In genomic region chr8:106006413-106006812, GRCm38 (mm10) we compare ENCODE assay signal across 1 mouse cellular context.
A peak's percentile ranks its signal among the peaks of the same experiment; 100 is the strongest.
TF ChIP-seq lines count a peak whose summit lies in the region.

No protein-coding gene starts in this region.

TF ChIP-seq in CH12.LX, 34 proteins besides CTCF, POLR2A, EP300 and RAD21:
- peak; percentile 40 for TF ChIP-seq SMC3 (IDR thresholded peaks at IDR 0.05; ENCODE audit: low read depth, low read length)
- no peak for TF ChIP-seq ETS1 (conservative IDR thresholded peaks at IDR 0.05; ENCODE audit: low read depth, low read length)
